Mouse (Mus musculus) stomach, embryonic 14.5 days (tissue): ENCODE measurements around the gene Mecom. TPM values are rescaled to one million over a fixed set of nuclear protein-coding genes. Genes with fewer than 3 reads are reported as not detected.

ENCODE experiments used
- ATAC-seq: fragments of 200-750 bp; cut with Nextera tagmentation; 2 replicates; pipeline ENCODE4 v1.8.0; 2017; ENCODE audit warnings: low read depth, moderate TSS enrichment; ENCODE audit not compliant: insufficient number of reproducible peaks, insufficient read depth, low FRiP score
- H3K27ac ChIP-seq: fragments of 300-500 bp; sonication (generic); 2 replicates; pipeline ENCODE4 v1.5.1; 2014; ENCODE audit warnings: mild to moderate bottlenecking, low read length, moderate library complexity, mixed read lengths
- H3K27me3 ChIP-seq: fragments of 300-500 bp; sonication (generic); 2 replicates; pipeline ENCODE4 v1.6.1; 2014; ENCODE audit warnings: low read length, control low read depth, mixed read lengths; ENCODE audit not compliant: control insufficient read depth, insufficient read depth
- H3K36me3 ChIP-seq: fragments of 300-500 bp; sonication (generic); 2 replicates; pipeline ENCODE4 v1.6.1; 2014; ENCODE audit warnings: mild to moderate bottlenecking, control low read depth, low read length, moderate library complexity, mixed read lengths; ENCODE audit not compliant: control insufficient read depth, insufficient read depth
- H3K4me1 ChIP-seq: fragments of 300-500 bp; sonication (generic); 2 replicates; pipeline ENCODE4 v1.6.1; 2014; ENCODE audit warnings: low read length, control low read depth, mixed read lengths; ENCODE audit not compliant: control insufficient read depth, insufficient read depth
- H3K4me2 ChIP-seq: fragments of 300-500 bp; sonication (generic); replicated peaks from 2 replicates; pipeline ENCODE4 v1.6.1; 2014; ENCODE audit warnings: low read depth, low read length, control low read depth
- H3K4me3 ChIP-seq: fragments of 300-500 bp; sonication (generic); 2 replicates; pipeline ENCODE4 v1.5.1; 2014; ENCODE audit warnings: low read depth, low read length, control low read depth
- H3K9ac ChIP-seq: fragments of 300-500 bp; sonication (generic); replicated peaks from 2 replicates; pipeline ENCODE4 v1.6.1; 2014; ENCODE audit warnings: low read depth, mild to moderate bottlenecking, control low read depth, low read length, moderate library complexity, mixed read lengths
- H3K9me3 ChIP-seq: fragments of 300-500 bp; sonication (generic); 2 replicates; pipeline ENCODE4 v1.6.1; 2016; ENCODE audit warnings: low read depth, low read length, control low read depth; ENCODE audit not compliant: control insufficient read depth
- WGBS: fragments of 180-500 bp; shearing (Covaris S2); extraction: QIAGEN DNeasy Blood & Tissue Kit; methylation state at CpG from one replicate; pipeline ENCODE4 v1.1.7; 2014; 5-methylcytosine and 5-hydroxymethylcytosine counted together
- polyA plus RNA-seq: library from polyadenylated mRNA; unstranded; fragments of >200 nt; fragmentation: Nextera tagmentation; extraction: Ambion mirVana; gene quantifications from 2 replicates; pipeline ENCODE4 v1.2.1, GENCODE M21; 2014

Gene Mecom
- polyA plus RNA-seq, 1 experiment from 2014 or later: 101 TPM

DNA sequence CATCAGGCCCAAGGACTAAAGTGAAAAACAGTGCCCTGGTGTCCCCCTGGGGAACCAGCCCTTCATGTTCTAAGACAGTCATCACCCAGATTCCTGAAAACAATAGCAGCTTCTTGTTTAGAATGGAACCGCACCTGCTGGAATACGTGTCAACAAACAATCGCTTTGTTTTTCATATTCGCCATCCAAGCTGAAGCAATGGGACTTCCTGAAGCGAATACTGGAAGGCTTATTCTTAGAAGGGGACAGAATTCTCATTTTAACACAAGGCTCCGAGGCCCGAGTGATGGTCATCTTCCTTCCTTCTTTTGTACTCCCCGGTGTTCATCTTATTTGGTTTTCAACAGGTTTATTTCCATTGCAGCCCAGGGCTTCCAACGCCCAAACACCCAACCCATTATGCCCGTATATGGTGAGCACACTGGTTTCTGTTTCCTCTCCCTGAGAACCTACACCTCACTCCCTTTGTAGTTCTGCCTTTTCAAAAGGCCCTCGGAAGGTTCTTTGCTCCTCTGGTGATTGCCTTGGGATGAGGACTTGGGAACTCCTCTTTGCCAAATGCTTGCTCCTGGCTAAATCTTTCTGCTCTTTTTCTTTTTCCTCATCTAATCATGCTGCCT, 81.7 kb downstream of the Mecom start:
- no peak overlapping the region for H3K4me2 ChIP-seq
- no peaks in the 10 kb centered on the region for H3K27me3 ChIP-seq
- WGBS: 63% methylated on average over 11 of the region's 11 CpGs
- H3K36me3 ChIP-seq: no peaks in the 10 kb centered on the region
- ATAC-seq: no peak
- H3K4me1 ChIP-seq: no peaks in the 10 kb centered on the region; the same call in 1 of the 2 replicates
- no peak overlapping the region for H3K9ac ChIP-seq
- H3K4me3 ChIP-seq: no peak overlapping the region
- no peaks in the 10 kb centered on the region for H3K9me3 ChIP-seq
- no peak overlapping the region for H3K27ac ChIP-seq

DNA sequence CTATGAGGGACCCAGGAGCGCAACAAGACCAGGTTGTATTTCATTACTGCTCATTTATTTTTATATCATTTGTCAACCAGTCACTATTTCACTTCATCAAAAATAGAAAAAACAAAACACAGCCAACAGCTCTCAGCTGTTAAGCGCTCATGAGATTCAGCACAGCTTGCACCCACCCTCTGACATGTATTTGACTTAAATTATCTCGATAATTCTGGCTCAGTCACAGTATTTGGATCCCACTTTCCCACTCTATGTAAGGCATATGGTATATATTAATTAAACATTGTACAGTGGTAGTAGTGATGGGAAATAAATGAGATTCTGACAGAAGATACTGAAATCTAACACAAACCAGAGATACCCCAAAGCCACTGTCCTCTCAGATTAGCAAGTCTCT, 83.3 kb downstream of the Mecom start:
- Histone ChIP-seq H3K4me3 (no peak overlapping the region), H3K9me3 (no peaks in the 10 kb centered on the region), H3K27me3 (no peaks in the 10 kb centered on the region), H3K27ac (no peak overlapping the region), H3K36me3 (no peaks in the 10 kb centered on the region), H3K4me1 (no peaks in the 10 kb centered on the region; the same call in 1 of the 2 replicates), H3K4me2 (no peak overlapping the region), H3K9ac (no peak overlapping the region)
- no peak for ATAC-seq
- WGBS: 86% methylated on average over 3 of the region's 3 CpGs

DNA sequence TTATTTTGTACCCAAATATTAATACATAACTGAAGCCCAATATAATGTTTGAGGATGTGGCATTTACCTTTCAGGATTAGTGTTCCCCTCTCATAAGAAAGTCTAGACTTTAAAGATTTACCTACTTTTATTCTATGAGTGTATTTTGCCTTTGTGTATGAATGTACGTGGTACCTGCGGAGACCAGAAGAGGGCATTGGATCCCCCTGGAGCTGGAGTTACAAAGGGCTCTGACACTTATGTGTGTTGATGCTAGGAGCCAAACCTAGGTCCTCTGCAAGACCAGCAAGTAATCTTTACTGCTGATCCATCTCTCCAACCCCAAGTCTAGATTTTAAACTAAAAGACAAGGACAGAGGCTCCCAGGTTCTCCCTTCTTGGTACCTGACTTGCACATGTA, 86.0 kb downstream of the Mecom start:
- H3K27me3 ChIP-seq: no peaks in the 10 kb centered on the region
- no peak overlapping the region for H3K27ac ChIP-seq
- no peak overlapping the region for H3K9ac ChIP-seq
- no peak overlapping the region for H3K4me3 ChIP-seq
- H3K4me1 ChIP-seq: no peaks in the 10 kb centered on the region; the same call in 1 of the 2 replicates
- H3K4me2 ChIP-seq: no peak overlapping the region
- WGBS: 93% methylated on average over 2 of the region's 2 CpGs
- no peaks in the 10 kb centered on the region for H3K9me3 ChIP-seq
- ATAC-seq: no peak
- H3K36me3 ChIP-seq: no peaks in the 10 kb centered on the region

DNA sequence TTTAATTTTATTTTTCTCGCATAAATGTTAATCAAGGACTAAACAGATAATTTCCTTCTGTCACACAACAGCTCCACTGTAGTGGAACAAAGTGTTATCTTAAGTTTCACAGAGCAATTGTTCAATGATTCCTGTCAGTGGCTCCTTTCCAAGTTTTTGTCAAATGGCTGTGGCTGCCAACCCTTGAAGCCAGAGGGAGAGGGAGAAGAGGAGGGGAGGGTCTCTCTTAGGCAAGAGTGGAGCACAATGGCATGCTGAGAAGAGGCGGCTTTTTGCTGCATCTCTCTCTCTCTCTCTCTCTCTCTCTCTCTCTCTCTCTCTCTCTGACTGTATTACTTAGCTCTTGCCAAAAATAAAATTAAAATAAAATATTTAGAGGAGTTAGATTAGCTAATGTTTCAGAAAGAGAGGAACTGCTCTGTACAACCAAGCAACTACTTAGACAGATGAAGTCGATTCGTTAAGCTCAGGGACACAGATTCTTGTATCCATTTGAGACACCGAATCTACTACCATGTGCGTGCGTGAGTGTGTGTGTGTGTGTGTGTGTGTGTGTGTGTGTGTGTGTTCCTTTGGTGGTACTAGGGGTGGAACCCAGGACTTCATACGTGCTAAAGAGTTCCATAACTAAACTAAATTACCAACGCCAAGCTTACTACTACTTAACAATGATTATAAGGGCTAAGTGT, 86.8 kb downstream of the Mecom start:
- Histone ChIP-seq H3K4me3 (no peak overlapping the region), H3K4me1 (no peaks in the 10 kb centered on the region), H3K27ac (no peak overlapping the region), H3K9me3 (no peaks in the 10 kb centered on the region), H3K27me3 (no peaks in the 10 kb centered on the region), H3K36me3 (no peaks in the 10 kb centered on the region), H3K4me2 (no peak overlapping the region), H3K9ac (no peak overlapping the region)
- WGBS: 81% methylated on average over 9 of the region's 9 CpGs
- no peak for ATAC-seq

DNA sequence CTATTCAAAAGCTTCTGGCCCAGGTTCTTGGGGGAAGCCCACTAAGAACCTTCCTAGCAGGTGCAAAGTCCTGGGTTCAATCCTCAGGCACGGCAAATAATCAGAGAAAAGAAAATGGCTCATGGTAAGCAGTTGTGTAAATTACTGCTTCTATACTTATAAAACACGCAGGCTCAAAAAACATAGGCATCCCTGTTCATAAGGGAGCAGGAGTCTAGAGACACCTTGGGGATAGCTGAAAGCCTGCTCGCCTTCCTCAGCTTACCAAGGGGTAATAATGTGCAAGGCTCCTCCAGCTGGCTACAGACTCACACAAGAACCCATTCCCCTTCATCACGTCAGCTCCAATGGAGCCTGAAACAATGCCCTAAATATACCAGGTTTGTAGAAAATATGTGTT, 88.2 kb downstream of the Mecom start:
- Histone ChIP-seq H3K9ac (no peak overlapping the region), H3K27me3 (no peaks in the 10 kb centered on the region), H3K4me3 (no peak overlapping the region), H3K9me3 (no peaks in the 10 kb centered on the region), H3K27ac (no peak overlapping the region), H3K36me3 (no peaks in the 10 kb centered on the region), H3K4me1 (no peaks in the 10 kb centered on the region), H3K4me2 (no peak overlapping the region)
- no peak for ATAC-seq
- WGBS: 90% methylated on average over 4 of the region's 4 CpGs

DNA sequence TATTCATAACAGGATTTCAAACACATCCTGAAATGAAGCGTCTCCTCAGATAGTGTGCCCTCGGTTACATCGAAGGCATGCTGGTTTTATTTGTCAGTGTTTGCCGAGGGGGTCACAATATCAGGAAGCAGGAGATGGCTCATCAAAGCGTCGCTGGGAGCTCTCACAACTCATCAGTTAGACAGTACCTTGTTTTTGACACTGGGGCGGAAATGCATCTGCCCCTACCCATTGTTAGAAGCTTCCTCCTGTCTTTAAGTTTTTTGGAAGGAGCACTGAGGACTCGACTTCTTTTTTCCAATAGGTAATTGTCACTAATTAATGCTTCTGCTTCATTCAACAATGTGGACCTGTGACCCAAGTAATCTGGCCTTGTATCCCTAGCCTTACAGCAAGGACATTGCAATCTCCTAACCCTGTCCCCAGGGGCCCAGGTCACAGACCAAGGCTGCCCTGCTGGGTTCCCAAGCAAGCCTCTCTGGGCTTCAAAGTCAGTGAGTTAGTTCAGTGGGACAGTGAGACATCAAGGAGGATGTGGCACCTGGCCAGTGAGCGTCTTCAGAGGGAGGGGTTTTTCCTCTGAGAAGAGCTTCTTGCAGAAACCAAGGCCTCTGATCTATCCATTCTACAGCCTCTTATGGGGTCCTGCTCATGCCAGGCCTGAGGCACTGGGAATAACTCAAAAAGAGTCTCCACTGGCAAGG, 89.7 kb downstream of the Mecom start:
- Histone ChIP-seq H3K9me3 (no peaks in the 10 kb centered on the region), H3K9ac (no peak overlapping the region), H3K4me1 (no peaks in the 10 kb centered on the region), H3K27me3 (no peaks in the 10 kb centered on the region), H3K36me3 (no peaks in the 10 kb centered on the region), H3K4me2 (no peak overlapping the region), H3K4me3 (no peak overlapping the region), H3K27ac (no peak overlapping the region)
- peak; percentile 46; the same call in 1 of the 2 replicates for ATAC-seq
- 55% methylated on average over 9 of the region's 9 CpGs for WGBS

DNA sequence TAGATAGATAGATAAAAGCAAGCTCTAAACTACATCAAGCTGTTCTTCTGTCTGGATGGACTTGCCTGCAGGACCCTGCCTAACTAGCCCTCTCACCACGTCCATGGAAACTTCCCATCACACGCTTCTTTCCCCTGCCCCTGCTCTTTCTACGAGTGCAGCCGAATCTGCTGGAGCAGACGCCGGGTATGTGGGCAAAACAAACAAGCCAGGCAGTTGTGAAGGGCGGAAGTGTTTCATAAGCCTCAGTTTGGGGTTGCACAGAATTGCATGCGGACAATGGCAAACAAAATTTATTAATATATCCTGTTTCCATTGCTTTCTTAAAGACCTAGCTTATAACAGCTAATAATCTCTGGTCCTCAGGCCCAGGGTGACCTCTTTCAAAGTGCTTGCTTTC, 91.9 kb downstream of the Mecom start:
- Histone ChIP-seq H3K4me1 (peaks cover 8% of the 10 kb centered on the region), H3K27me3 (no peaks in the 10 kb centered on the region), H3K4me3 (no peak overlapping the region), H3K9ac (no peak overlapping the region), H3K36me3 (no peaks in the 10 kb centered on the region), H3K27ac (no peak overlapping the region), H3K9me3 (no peaks in the 10 kb centered on the region), H3K4me2 (no peak overlapping the region)
- WGBS: 54% methylated on average over 8 of the region's 8 CpGs
- ATAC-seq: no peak

DNA sequence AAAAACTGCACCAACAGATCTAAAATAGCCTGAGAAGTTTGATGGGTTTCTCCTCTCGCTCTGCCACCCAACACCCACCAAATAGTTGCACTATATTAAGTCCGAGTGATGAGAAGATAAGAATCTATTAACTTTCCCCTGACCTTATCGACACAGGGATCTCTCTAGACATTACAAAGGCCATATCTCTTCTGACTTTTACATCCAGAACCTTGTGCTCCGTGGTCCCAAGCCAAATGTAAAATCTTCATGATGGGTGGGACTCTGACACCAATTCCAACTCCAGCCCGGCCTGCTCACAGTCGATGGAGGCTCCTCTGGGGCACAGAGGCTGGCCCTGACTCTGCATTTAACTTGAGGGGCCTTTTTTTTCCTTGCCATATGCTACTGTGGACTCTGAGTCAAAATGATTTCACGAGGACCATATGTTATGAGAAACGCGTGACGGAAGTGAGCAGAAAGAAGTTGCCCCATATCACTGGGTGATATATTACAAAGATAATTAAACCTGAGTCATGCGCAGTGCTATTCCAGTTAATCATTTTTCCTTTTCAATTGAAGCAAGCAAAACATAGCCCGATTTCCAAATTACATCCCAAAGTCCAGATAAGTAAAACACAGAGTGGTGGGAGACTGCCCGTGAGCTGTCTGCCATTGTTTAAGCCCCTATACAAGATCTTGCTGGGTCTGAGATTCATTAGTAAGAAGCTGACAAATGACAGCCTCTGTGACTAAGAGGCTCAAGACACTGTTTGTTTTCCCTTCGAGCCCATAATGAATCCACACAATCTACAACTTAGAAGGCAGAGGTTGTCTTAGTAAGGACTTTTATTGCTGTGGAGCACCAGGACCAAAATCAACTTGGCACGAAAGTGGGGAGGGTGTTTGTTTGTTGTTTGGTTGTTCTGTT, 94.0 kb downstream of the Mecom start:
- peaks cover 8% of the 10 kb centered on the region for H3K4me1 ChIP-seq
- no peaks in the 10 kb centered on the region for H3K27me3 ChIP-seq
- no peaks in the 10 kb centered on the region for H3K9me3 ChIP-seq
- no peak overlapping the region for H3K27ac ChIP-seq
- H3K36me3 ChIP-seq: no peaks in the 10 kb centered on the region
- H3K4me3 ChIP-seq: no peak overlapping the region
- no peak overlapping the region for H3K9ac ChIP-seq
- H3K4me2 ChIP-seq: no peak overlapping the region
- WGBS: 59% methylated on average over 15 of the region's 15 CpGs
- no peak for ATAC-seq
